Mouse (Mus musculus) G1E (cell line): ENCODE measurements around the gene Tex36. TPM values are rescaled to one million over a fixed set of nuclear protein-coding genes. Genes with fewer than 3 reads are reported as not detected.

Source experiments
- ATAC-seq: 2 replicates; pipeline ENCODE4 v1.8.0; 2016; ENCODE audit warnings: mild to moderate bottlenecking; ENCODE audit not compliant: insufficient number of reproducible peaks, poor library complexity, low FRiP score, severe bottlenecking; ENCODE audit errors: extremely low read depth
- DNase-seq: peaks from one replicate; pipeline ENCODE4 v3.0.0; 2012; ENCODE audit warnings: low spot score
- H3K27me3 ChIP-seq: 2 replicates; pipeline ENCODE4 v1.6.1; 2012; ENCODE audit warnings: mild to moderate bottlenecking, low read length, inconsistent platforms; ENCODE audit not compliant: insufficient read depth
- H3K36me3 ChIP-seq: replicated peaks from 2 replicates; pipeline ENCODE3; 2012; ENCODE audit warnings: mild to moderate bottlenecking, inconsistent platforms
- H3K4me1 ChIP-seq: 2 replicates; pipeline ENCODE4 v1.6.1; 2012; ENCODE audit warnings: low read depth, low read length, inconsistent platforms, mixed read lengths; ENCODE audit not compliant: insufficient read depth
- H3K4me3 ChIP-seq: 2 replicates; pipeline ENCODE4 v1.5.1; 2012; ENCODE audit warnings: low read depth, mild to moderate bottlenecking, inconsistent platforms, low read length, moderate library complexity, mixed read lengths
- H3K9me3 ChIP-seq: replicated peaks from 2 replicates; pipeline ENCODE4 v1.6.1; 2012; ENCODE audit warnings: inconsistent platforms
- CTCF ChIP-seq: IDR thresholded peaks from 2 replicates; pipeline ENCODE4 v1.5.1; 2012; ENCODE audit warnings: low read depth, low read length, inconsistent platforms, mixed read lengths
- GATA1 ChIP-seq: IDR thresholded peaks from 2 replicates; pipeline ENCODE4 v1.6.1; 2012; ENCODE audit warnings: borderline replicate concordance, low read length, inconsistent platforms, mixed read lengths
- GATA2 ChIP-seq: IDR thresholded peaks from 2 replicates; pipeline ENCODE4 v1.6.1; 2012; ENCODE audit warnings: low read depth, low read length, inconsistent platforms, borderline replicate concordance
- POLR2AphosphoS5 ChIP-seq: IDR thresholded peaks from 2 replicates; pipeline ENCODE4 v1.6.1; 2012; ENCODE audit warnings: low read depth, low read length, inconsistent platforms; ENCODE audit not compliant: insufficient replicate concordance
- TAL1 ChIP-seq: conservative IDR thresholded peaks from 2 replicates; pipeline ENCODE4 v1.6.1; 2012; ENCODE audit warnings: low read depth, low read length, inconsistent platforms, mixed read lengths
- polyA plus RNA-seq: library from polyadenylated mRNA; stranded (reverse); fragments of >175 nt; gene quantifications from 2 replicates; pipeline ENCODE4 v1.2.3, GENCODE M21; 2012
- total RNA-seq, 2 experiments: library from RNA; stranded (forward) in 1 of 2; stranded (reverse) in 1 of 2; fragments of 200-1000 nt in 1 of 2; fragments of >200 nt in 1 of 2; fragmentation: Nextera tagmentation in 1 of 2; gene quantifications; 2 replicates each; pipeline ENCODE4 v1.2.3; 2014 to 2017

Tex36 gene
- total and polyA plus RNA-seq, 3 experiments: not detected

- Histone ChIP-seq H3K36me3 (no peaks in the 10 kb centered on the region), H3K9me3 (no peaks in the 10 kb centered on the region), H3K27me3 (no peaks in the 10 kb centered on the region), H3K4me1 (no peaks in the 10 kb centered on the region), H3K4me3 (no peak overlapping the region)
- DNase-seq (no peak), ATAC-seq (no peak)
- TF ChIP-seq GATA1: no peak
- no peak for TF ChIP-seq TAL1
- TF ChIP-seq CTCF: no peak
- no peak for TF ChIP-seq POLR2AphosphoS5
- no peak for TF ChIP-seq GATA2
These were observed 38.7 kb downstream of the Tex36 start for GRCm38 (mm10) chr7:133563175-133563824.

GRCm38 (mm10) chr7:133555786-133556492, 46.0 kb downstream of the Tex36 start:
- ATAC-seq: no peak

GRCm38 (mm10) chr7:133552306-133552991, 49.5 kb downstream of the Tex36 start:
- Histone ChIP-seq H3K4me1 (no peaks in the 10 kb centered on the region), H3K4me3 (no peak overlapping the region), H3K36me3 (no peaks in the 10 kb centered on the region), H3K27me3 (no peaks in the 10 kb centered on the region), H3K9me3 (peaks cover 6% of the 10 kb centered on the region)
- TF ChIP-seq POLR2AphosphoS5 (no peak), GATA2 (no peak), TAL1 (no peak), CTCF (no peak)
- no peak for DNase-seq
- no peak for ATAC-seq

More at GRCm38 (mm10) chr7:133555786-133556492, 46.0 kb downstream of the Tex36 start:
- peaks cover 4% of the 10 kb centered on the region for H3K9me3 ChIP-seq
- H3K27me3 ChIP-seq: no peaks in the 10 kb centered on the region
- no peak for DNase-seq
- no peaks in the 10 kb centered on the region for H3K4me1 ChIP-seq
- TF ChIP-seq POLR2AphosphoS5 (no peak), GATA2 (no peak), TAL1 (no peak), GATA1 (no peak), CTCF (no peak)
- H3K36me3 ChIP-seq: no peaks in the 10 kb centered on the region
- no peak overlapping the region for H3K4me3 ChIP-seq

- Histone ChIP-seq H3K36me3 (no peaks in the 10 kb centered on the region), H3K9me3 (peaks cover 6% of the 10 kb centered on the region), H3K27me3 (no peaks in the 10 kb centered on the region), H3K4me1 (no peaks in the 10 kb centered on the region), H3K4me3 (no peak overlapping the region)
- no peak for ATAC-seq
- no peak for DNase-seq
- TF ChIP-seq GATA1 (no peak), TAL1 (no peak), POLR2AphosphoS5 (no peak), GATA2 (no peak), CTCF (no peak)
These were observed 51.0 kb downstream of the Tex36 start for GRCm38 (mm10) chr7:133551000-133551399.

GRCm38 (mm10) chr7:133548434-133548833, 53.5 kb downstream of the Tex36 start:
- ATAC-seq: no peak
- H3K36me3 ChIP-seq: no peaks in the 10 kb centered on the region
- H3K27me3 ChIP-seq: no peaks in the 10 kb centered on the region
- no peaks in the 10 kb centered on the region for H3K4me1 ChIP-seq
- no peak for TF ChIP-seq TAL1
- no peak for TF ChIP-seq CTCF
- TF ChIP-seq GATA2: no peak
- TF ChIP-seq GATA1: no peak
- no peak for TF ChIP-seq POLR2AphosphoS5
- peaks cover 5% of the 10 kb centered on the region for H3K9me3 ChIP-seq
- no peak for DNase-seq
- H3K4me3 ChIP-seq: no peak overlapping the region

GRCm38 (mm10) chr7:133545631-133546030, 56.3 kb downstream of the Tex36 start:
- ATAC-seq (no peak), DNase-seq (no peak)
- no peaks in the 10 kb centered on the region for H3K27me3 ChIP-seq
- TF ChIP-seq CTCF (no peak), TAL1 (no peak), GATA1 (no peak), POLR2AphosphoS5 (no peak), GATA2 (no peak)
- peaks cover 5% of the 10 kb centered on the region for H3K9me3 ChIP-seq
- H3K36me3 ChIP-seq: no peaks in the 10 kb centered on the region
- no peaks in the 10 kb centered on the region for H3K4me1 ChIP-seq
- H3K4me3 ChIP-seq: no peak overlapping the region
